Mouse (Mus musculus): Measurements from ENCODE around the gene Rbak. TPM values are rescaled to one million over a fixed set of nuclear protein-coding genes. Genes with fewer than 3 reads are reported as not detected.

The Rbak gene
- polyA plus RNA-seq, 1 experiment from 2014 or later, result 18.1 TPM

- Histone ChIP-seq H3K27ac (no peak overlapping the region), H3K4me2 (replicated peaks) (no peak overlapping the region), H3K4me1 (no peaks in the 10 kb centered on the region), H3K36me3 (no peaks in the 10 kb centered on the region), H3K27me3 (replicated peaks) (no peaks in the 10 kb centered on the region), H3K9ac (no peak overlapping the region), H3K9me3 (peaks cover 13% of the 10 kb centered on the region; the same call in 1 of the 2 replicates), H3K4me3 (no peak overlapping the region)
- WGBS, result 82% methylated on average over 13 of the region's 13 CpGs
- no peak for ATAC-seq (ENCODE audit: low FRiP score, low read depth)
Observed at GRCm38 (mm10) chr5:143132935-143133514, 47.5 kb downstream of the Rbak start.

- WGBS, result 91% methylated on average over 7 of the region's 7 CpGs
- no peak for ATAC-seq (ENCODE audit: low FRiP score, low read depth)
- H3K4me3 ChIP-seq, result no peak overlapping the region
- peaks cover 13% of the 10 kb centered on the region; the same call in 1 of the 2 replicates for H3K9me3 ChIP-seq
- no peak overlapping the region for H3K4me2 ChIP-seq (replicated peaks)
- H3K9ac ChIP-seq, result no peak overlapping the region
- no peaks in the 10 kb centered on the region for H3K36me3 ChIP-seq
- no peak overlapping the region for H3K27ac ChIP-seq
- no peaks in the 10 kb centered on the region for H3K27me3 ChIP-seq (replicated peaks)
- no peaks in the 10 kb centered on the region; the same call in 1 of the 2 replicates for H3K4me1 ChIP-seq
Observed at GRCm38 (mm10) chr5:143130342-143130741, 50.2 kb downstream of the Rbak start.

DNA sequence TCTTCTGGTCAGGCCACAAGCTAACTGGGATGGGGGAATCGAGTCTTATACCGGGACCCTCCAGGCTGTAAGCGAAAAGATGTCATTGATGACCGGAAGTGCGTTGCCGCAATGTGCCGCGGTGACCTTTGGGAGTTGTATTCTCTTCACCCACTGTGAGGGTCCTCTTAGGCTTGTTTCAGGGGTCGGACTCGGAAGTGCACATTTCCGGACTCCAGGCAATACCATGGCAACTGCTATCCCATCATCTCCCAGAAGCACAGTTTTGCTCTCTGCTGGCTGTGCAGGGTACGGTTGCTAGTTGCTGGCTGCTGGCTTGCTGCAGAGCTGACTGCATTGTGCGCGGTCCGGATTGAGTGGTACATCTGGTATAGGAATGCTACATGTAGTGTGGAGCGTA lies 51.5 kb downstream of the Rbak start:
- no peak overlapping the region for H3K4me2 ChIP-seq (replicated peaks)
- no peaks in the 10 kb centered on the region for H3K27me3 ChIP-seq (replicated peaks)
- no peak overlapping the region for H3K27ac ChIP-seq
- 91% methylated on average over 16 of the region's 16 CpGs for WGBS
- no peaks in the 10 kb centered on the region for H3K36me3 ChIP-seq
- H3K4me3 ChIP-seq, result no peak overlapping the region
- H3K4me1 ChIP-seq, result no peaks in the 10 kb centered on the region; the same call in 1 of the 2 replicates
- peaks cover 13% of the 10 kb centered on the region; the same call in 1 of the 2 replicates for H3K9me3 ChIP-seq
- ATAC-seq (ENCODE audit: low FRiP score, low read depth), result no peak
- H3K9ac ChIP-seq, result no peak overlapping the region

- no peak overlapping the region for H3K27ac ChIP-seq
- no peaks in the 10 kb centered on the region for H3K36me3 ChIP-seq
- H3K9me3 ChIP-seq, result peaks cover 9% of the 10 kb centered on the region; the same call in 1 of the 2 replicates
- H3K9ac ChIP-seq, result no peak overlapping the region
- ATAC-seq (ENCODE audit: low FRiP score, low read depth), result no peak
- no peak overlapping the region for H3K4me2 ChIP-seq (replicated peaks)
- WGBS, result 83% methylated on average over 8 of the region's 8 CpGs
- no peaks in the 10 kb centered on the region for H3K27me3 ChIP-seq (replicated peaks)
- no peak overlapping the region for H3K4me3 ChIP-seq
- no peaks in the 10 kb centered on the region; the same call in 1 of the 2 replicates for H3K4me1 ChIP-seq
Observed at GRCm38 (mm10) chr5:143127837-143128236, 52.7 kb downstream of the Rbak start.

DNA sequence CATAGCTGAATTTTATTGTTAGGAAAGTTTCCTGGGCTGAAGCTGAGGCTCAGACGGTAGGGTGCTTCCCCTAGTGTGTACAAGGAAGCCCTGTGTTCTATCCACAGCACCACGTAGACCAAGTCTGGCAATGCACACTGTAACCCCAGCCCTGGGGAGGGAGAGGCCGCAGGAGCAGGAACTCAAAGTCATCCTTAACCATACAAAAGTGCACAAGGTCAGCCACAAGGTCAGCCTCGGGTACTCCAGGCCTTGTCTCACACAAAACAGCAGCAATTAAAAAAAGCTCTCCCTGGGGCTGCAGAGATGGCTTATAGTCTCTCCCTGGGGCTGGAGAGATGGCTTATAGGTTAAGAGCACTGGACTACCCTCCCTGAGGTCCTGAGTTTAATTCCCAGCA lies 53.7 kb downstream of the Rbak start:
- no peak overlapping the region for H3K9ac ChIP-seq
- H3K36me3 ChIP-seq, result no peaks in the 10 kb centered on the region
- 66% methylated on average over 4 of the region's 4 CpGs for WGBS
- H3K4me1 ChIP-seq, result no peaks in the 10 kb centered on the region; the same call in 1 of the 2 replicates
- H3K4me3 ChIP-seq, result no peak overlapping the region
- peaks cover 9% of the 10 kb centered on the region; the same call in 1 of the 2 replicates for H3K9me3 ChIP-seq
- H3K4me2 ChIP-seq (replicated peaks), result no peak overlapping the region
- no peak overlapping the region for H3K27ac ChIP-seq
- ATAC-seq (ENCODE audit: low FRiP score, low read depth), result no peak
- H3K27me3 ChIP-seq (replicated peaks), result no peaks in the 10 kb centered on the region

- Histone ChIP-seq H3K4me1 (no peaks in the 10 kb centered on the region; the same call in 1 of the 2 replicates), H3K4me2 (replicated peaks) (no peak overlapping the region), H3K9me3 (peaks cover 9% of the 10 kb centered on the region; the same call in 1 of the 2 replicates), H3K27ac (no peak overlapping the region), H3K36me3 (no peaks in the 10 kb centered on the region), H3K9ac (no peak overlapping the region), H3K4me3 (no peak overlapping the region), H3K27me3 (replicated peaks) (no peaks in the 10 kb centered on the region)
- ATAC-seq (ENCODE audit: low FRiP score, low read depth), result no peak
- WGBS, result 93% methylated on average over 9 of the region's 9 CpGs
Observed at GRCm38 (mm10) chr5:143126089-143126488, 54.5 kb downstream of the Rbak start.

DNA sequence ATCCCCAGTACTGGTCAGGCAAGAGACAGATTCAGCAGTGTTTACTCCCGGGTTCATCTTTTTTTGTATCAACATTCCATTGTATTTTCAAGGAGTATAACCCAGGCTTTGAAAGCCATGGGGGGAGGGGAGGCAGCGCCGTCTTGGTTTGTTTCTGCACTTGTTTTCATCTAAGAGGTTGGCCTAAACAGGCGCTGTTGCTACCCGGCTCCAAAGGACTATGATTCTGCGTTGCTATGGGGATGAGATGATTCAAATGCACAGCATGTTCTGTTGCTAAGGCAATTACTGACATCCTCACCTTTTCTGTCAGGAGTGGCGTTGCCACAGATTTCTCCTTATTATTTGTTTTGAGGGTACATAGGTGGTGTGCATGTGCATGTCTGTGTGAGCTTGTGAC lies 55.0 kb downstream of the Rbak start:
- no peaks in the 10 kb centered on the region for H3K27me3 ChIP-seq (replicated peaks)
- peaks cover 9% of the 10 kb centered on the region; the same call in 1 of the 2 replicates for H3K9me3 ChIP-seq
- no peak overlapping the region for H3K4me2 ChIP-seq (replicated peaks)
- ATAC-seq (ENCODE audit: low FRiP score, low read depth), result no peak
- no peaks in the 10 kb centered on the region for H3K36me3 ChIP-seq
- WGBS, result 60% methylated on average over 7 of the region's 7 CpGs
- no peak overlapping the region for H3K27ac ChIP-seq
- H3K4me3 ChIP-seq, result no peak overlapping the region
- no peak overlapping the region for H3K9ac ChIP-seq
- no peaks in the 10 kb centered on the region; the same call in 1 of the 2 replicates for H3K4me1 ChIP-seq

DNA sequence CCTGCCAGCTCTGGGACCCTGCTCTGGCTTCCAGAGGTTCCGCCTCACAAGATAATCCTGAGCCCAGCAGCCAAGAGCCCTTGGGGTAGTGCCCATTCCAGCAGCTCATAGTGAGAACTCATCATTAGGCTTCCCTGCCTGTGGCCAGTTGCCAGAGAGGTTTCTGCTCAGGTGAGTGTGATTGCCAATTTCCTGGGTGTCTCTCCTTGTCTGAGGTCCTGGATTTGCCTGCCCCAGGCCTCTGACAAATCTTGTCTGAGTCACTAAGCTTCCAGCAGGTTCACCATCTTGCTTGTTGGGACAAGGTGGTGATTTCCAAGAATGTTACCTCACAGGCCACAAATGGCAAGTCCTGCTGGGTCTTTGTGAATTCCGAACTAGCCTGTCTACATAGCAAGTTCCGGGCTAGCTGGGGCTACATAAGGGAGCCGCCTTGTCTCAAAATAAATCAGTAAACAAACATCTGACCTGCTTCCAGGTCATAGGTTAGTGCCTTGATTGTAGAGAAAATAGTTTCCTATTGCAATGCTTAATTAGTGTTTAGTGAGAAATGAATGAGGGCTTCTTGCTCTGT lies 55.7 kb downstream of the Rbak start:
- Histone ChIP-seq H3K4me3 (no peak overlapping the region), H3K9ac (no peak overlapping the region), H3K36me3 (no peaks in the 10 kb centered on the region), H3K4me1 (no peaks in the 10 kb centered on the region; the same call in 1 of the 2 replicates), H3K27me3 (replicated peaks) (no peaks in the 10 kb centered on the region), H3K9me3 (peaks cover 9% of the 10 kb centered on the region; the same call in 1 of the 2 replicates), H3K4me2 (replicated peaks) (no peak overlapping the region), H3K27ac (no peak overlapping the region)
- ATAC-seq (ENCODE audit: low FRiP score, low read depth), result no peak
- WGBS, result 91% methylated on average over 4 of the region's 4 CpGs

DNA sequence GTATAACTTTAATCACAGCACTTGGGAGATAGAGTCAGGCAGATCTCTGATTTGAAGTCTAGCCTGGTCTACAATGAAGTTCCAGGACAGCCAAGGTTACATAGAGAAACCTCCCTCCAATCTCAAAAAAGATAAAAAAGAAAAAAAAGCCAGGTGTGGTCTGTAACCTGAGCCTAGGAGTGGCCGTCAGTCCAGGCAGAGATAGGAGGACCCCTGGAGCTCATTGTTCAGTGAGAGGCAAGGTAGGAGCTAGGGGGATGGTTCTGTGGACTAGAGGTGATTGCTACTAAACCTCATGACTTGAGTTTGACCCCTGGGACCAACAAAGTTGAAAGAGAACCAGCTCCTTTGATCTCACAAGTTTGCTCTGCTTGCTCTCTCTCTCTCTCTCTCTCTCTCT lies 57.9 kb downstream of the Rbak start:
- H3K4me1 ChIP-seq, result no peaks in the 10 kb centered on the region; the same call in 1 of the 2 replicates
- 39% methylated on average over 1 of the region's 1 CpGs for WGBS
- H3K4me2 ChIP-seq (replicated peaks), result no peak overlapping the region
- H3K27ac ChIP-seq, result no peak overlapping the region
- H3K4me3 ChIP-seq, result no peak overlapping the region
- H3K9ac ChIP-seq, result no peak overlapping the region
- H3K9me3 ChIP-seq, result no peaks in the 10 kb centered on the region
- no peak for ATAC-seq (ENCODE audit: low FRiP score, low read depth)
- no peaks in the 10 kb centered on the region for H3K27me3 ChIP-seq (replicated peaks)
- no peaks in the 10 kb centered on the region for H3K36me3 ChIP-seq

Small RNA genes lying within 50 kb of the gene (microRNA-seq; reads per million reads assigned to microRNA genes)
- not detected for gene Gm44405

Other genes with a start within 250 kb of the Rbak start
- 733 and 746 TPM in 2 replicates for gene Fscn1, start 220.4 kb downstream of the Rbak start, polyA plus RNA-seq (2016; fragmentation: Nextera tagmentation; extraction: Ambion mirVana)
- gene Rnf216, start 67.8 kb downstream of the Rbak start, polyA plus RNA-seq (2016; fragmentation: Nextera tagmentation; extraction: Ambion mirVana), result 43.4 and 47.1 TPM in 2 replicates
- not detected in 2 replicates for gene Olfr718-ps1, start 33.2 kb downstream of the Rbak start, polyA plus RNA-seq (2016; fragmentation: Nextera tagmentation; extraction: Ambion mirVana)
- not detected in 2 replicates for gene Spdye4b, start 242 bp upstream of the Rbak start, polyA plus RNA-seq (2016; fragmentation: Nextera tagmentation; extraction: Ambion mirVana)
- gene Spdye4a, start 46.1 kb upstream of the Rbak start, polyA plus RNA-seq (2016; fragmentation: Nextera tagmentation; extraction: Ambion mirVana), result not detected in 2 replicates
- 28.1 and 29.3 TPM in 2 replicates for gene Zfp12, start 54.4 kb upstream of the Rbak start, polyA plus RNA-seq (2016; fragmentation: Nextera tagmentation; extraction: Ambion mirVana)
- gene Zfp316, start 89.2 kb upstream of the Rbak start, polyA plus RNA-seq (2016; fragmentation: Nextera tagmentation; extraction: Ambion mirVana), result 17.3 and 17.4 TPM in 2 replicates
- gene Zfp853, start 112.8 kb upstream of the Rbak start, polyA plus RNA-seq (2016; fragmentation: Nextera tagmentation; extraction: Ambion mirVana), result 0.13 TPM in 1 of 2 replicates, not detected in the other
- 53.2 and 57.4 TPM in 2 replicates for gene E130309D02Rik, start 134.6 kb upstream of the Rbak start, polyA plus RNA-seq (2016; fragmentation: Nextera tagmentation; extraction: Ambion mirVana)
- 71.5 and 82.7 TPM in 2 replicates for gene Zdhhc4, start 148.5 kb upstream of the Rbak start, polyA plus RNA-seq (2016; fragmentation: Nextera tagmentation; extraction: Ambion mirVana)
- 0.19 and 0.37 TPM in 2 replicates for gene Grid2ip, start 176.6 kb upstream of the Rbak start, polyA plus RNA-seq (2016; fragmentation: Nextera tagmentation; extraction: Ambion mirVana)
- gene Kdelr2, start 223.1 kb upstream of the Rbak start, polyA plus RNA-seq (2016; fragmentation: Nextera tagmentation; extraction: Ambion mirVana), result 164 and 183 TPM in 2 replicates

All from neural tube, embryonic 12.5 days (tissue).